Mouse (Mus musculus): ENCODE results near the gene Hsd17b14. TPM values are rescaled to one million over a fixed set of nuclear protein-coding genes. Genes with fewer than 3 reads are reported as not detected.

Hsd17b14 gene
- polyA plus RNA-seq, 1 experiment from 2014 or later: 0.31 TPM

GRCm38 (mm10) chr7:45598960-45599879 lies 44.5 kb downstream of the Hsd17b14 start:
- Histone ChIP-seq H3K4me2 (peak overlapping the region; percentile 38), H3K9ac (ENCODE audit: low read depth, low read length) (no peak overlapping the region), H3K4me1 (ENCODE audit: control insufficient read depth, insufficient read depth, low read length) (peaks cover 14% of the 10 kb centered on the region), H3K4me3 (ENCODE audit: low read depth, low read length) (no peak overlapping the region; the same call in 1 of the 2 replicates), H3K27me3 (ENCODE audit: control insufficient read depth, insufficient read depth, low read length) (no peaks in the 10 kb centered on the region), H3K36me3 (ENCODE audit: control insufficient read depth, insufficient read depth, low read length) (no peaks in the 10 kb centered on the region), H3K9me3 (replicated peaks; ENCODE audit: control insufficient read depth, low read length) (no peaks in the 10 kb centered on the region), H3K27ac (ENCODE audit: low read depth, low read length) (no peak overlapping the region)
- ATAC-seq (replicated peaks; ENCODE audit: insufficient number of reproducible peaks, low FRiP score, low TSS enrichment): 0 out of 2 replicates have a peak, but pooled peaks have one; percentile 39
- 36% methylated on average over 18 of the region's 18 CpGs for WGBS (ENCODE audit: insufficient replicate concordance)

- 74% methylated on average over 9 of the region's 9 CpGs for WGBS (ENCODE audit: insufficient replicate concordance)
- H3K27ac ChIP-seq (ENCODE audit: low read depth, low read length): no peak overlapping the region
- H3K36me3 ChIP-seq (ENCODE audit: control insufficient read depth, insufficient read depth, low read length): no peaks in the 10 kb centered on the region
- H3K9me3 ChIP-seq (replicated peaks; ENCODE audit: control insufficient read depth, low read length): no peaks in the 10 kb centered on the region
- H3K4me1 ChIP-seq (ENCODE audit: control insufficient read depth, insufficient read depth, low read length): no peaks in the 10 kb centered on the region
- no peak overlapping the region for H3K9ac ChIP-seq (ENCODE audit: low read depth, low read length)
- no peak overlapping the region for H3K4me3 ChIP-seq (ENCODE audit: low read depth, low read length)
- ATAC-seq (replicated peaks; ENCODE audit: insufficient number of reproducible peaks, low FRiP score, low TSS enrichment): no peak
- no peak overlapping the region for H3K4me2 ChIP-seq
- H3K27me3 ChIP-seq (ENCODE audit: control insufficient read depth, insufficient read depth, low read length): no peaks in the 10 kb centered on the region
Measured at GRCm38 (mm10) chr7:45605704-45606289, 51.1 kb downstream of the Hsd17b14 start.

- no peaks in the 10 kb centered on the region for H3K9me3 ChIP-seq (replicated peaks; ENCODE audit: control insufficient read depth, low read length)
- no peak overlapping the region for H3K9ac ChIP-seq (ENCODE audit: low read depth, low read length)
- no peak for ATAC-seq (replicated peaks; ENCODE audit: insufficient number of reproducible peaks, low FRiP score, low TSS enrichment)
- H3K4me1 ChIP-seq (ENCODE audit: control insufficient read depth, insufficient read depth, low read length): no peaks in the 10 kb centered on the region
- H3K27ac ChIP-seq (ENCODE audit: low read depth, low read length): no peak overlapping the region
- H3K36me3 ChIP-seq (ENCODE audit: control insufficient read depth, insufficient read depth, low read length): no peaks in the 10 kb centered on the region
- H3K4me3 ChIP-seq (ENCODE audit: low read depth, low read length): no peak overlapping the region
- 50% methylated on average over 1 of the region's 1 CpGs for WGBS (ENCODE audit: insufficient replicate concordance)
- no peak overlapping the region for H3K4me2 ChIP-seq
- no peaks in the 10 kb centered on the region; the same call in 1 of the 2 replicates for H3K27me3 ChIP-seq (ENCODE audit: control insufficient read depth, insufficient read depth, low read length)
Measured at GRCm38 (mm10) chr7:45609511-45609910, 54.8 kb downstream of the Hsd17b14 start.

- WGBS (ENCODE audit: insufficient replicate concordance): 22% methylated on average over 6 of the region's 6 CpGs
- no peaks in the 10 kb centered on the region for H3K36me3 ChIP-seq (ENCODE audit: control insufficient read depth, insufficient read depth, low read length)
- ATAC-seq (replicated peaks; ENCODE audit: insufficient number of reproducible peaks, low FRiP score, low TSS enrichment): no peak
- peaks cover 49% of the 10 kb centered on the region for H3K27me3 ChIP-seq (ENCODE audit: control insufficient read depth, insufficient read depth, low read length)
- H3K4me3 ChIP-seq (ENCODE audit: low read depth, low read length): no peak overlapping the region
- 0 out of 2 replicates have a peak, but pooled peaks cover 3% of the 10 kb centered on the region for H3K4me1 ChIP-seq (ENCODE audit: control insufficient read depth, insufficient read depth, low read length)
- H3K9me3 ChIP-seq (replicated peaks; ENCODE audit: control insufficient read depth, low read length): no peaks in the 10 kb centered on the region
- no peak overlapping the region for H3K4me2 ChIP-seq
- no peak overlapping the region for H3K9ac ChIP-seq (ENCODE audit: low read depth, low read length)
- H3K27ac ChIP-seq (ENCODE audit: low read depth, low read length): no peak overlapping the region
Measured at GRCm38 (mm10) chr7:45616277-45616676, 61.6 kb downstream of the Hsd17b14 start.

GRCm38 (mm10) chr7:45617042-45617695 lies 62.5 kb downstream of the Hsd17b14 start, which contains the start of gene Fut1:
TSS of gene Fut1 (plus strand) at chr7:45617289.
- Histone ChIP-seq H3K27me3 (ENCODE audit: control insufficient read depth, insufficient read depth, low read length) (peaks cover 49% of the 10 kb centered on the region), H3K4me3 (ENCODE audit: low read depth, low read length) (peak within 1 kb of the TSS; percentile 1; the same call in 1 of the 2 replicates), H3K4me2 (peak within 1 kb of the TSS; percentile 9; the same call in 1 of the 2 replicates), H3K27ac (ENCODE audit: low read depth, low read length) (no peak within 1 kb of the TSS), H3K9me3 (replicated peaks; ENCODE audit: control insufficient read depth, low read length) (no peaks in the 10 kb centered on the region), H3K36me3 (ENCODE audit: control insufficient read depth, insufficient read depth, low read length) (no peaks in the 10 kb centered on the region), H3K9ac (ENCODE audit: low read depth, low read length) (no peak within 1 kb of the TSS), H3K4me1 (ENCODE audit: control insufficient read depth, insufficient read depth, low read length) (0 out of 2 replicates have a peak, but pooled peaks cover 3% of the 10 kb centered on the region)
- WGBS (ENCODE audit: insufficient replicate concordance): 7% methylated on average over 31 of the region's 31 CpGs
- ATAC-seq (replicated peaks; ENCODE audit: insufficient number of reproducible peaks, low FRiP score, low TSS enrichment): no peak

Other genes with a start within 250 kb of the Hsd17b14 start
- 7.0 and 9.8 TPM in 2 replicates for gene Trpm4, start 221.1 kb upstream of the Hsd17b14 start, polyA plus RNA-seq (2014; fragmentation: Nextera tagmentation; extraction: Ambion mirVana)
- 24.3 and 30.1 TPM in 2 replicates for gene Hrc, start 219.6 kb upstream of the Hsd17b14 start, polyA plus RNA-seq (2014; fragmentation: Nextera tagmentation; extraction: Ambion mirVana)
- gene Ppfia3, start 187.9 kb upstream of the Hsd17b14 start, polyA plus RNA-seq (2014; fragmentation: Nextera tagmentation; extraction: Ambion mirVana): 2.0 and 3.7 TPM in 2 replicates
- 1.6 and 1.7 TPM in 2 replicates for gene Lin7b, start 184.3 kb upstream of the Hsd17b14 start, polyA plus RNA-seq (2014; fragmentation: Nextera tagmentation; extraction: Ambion mirVana)
- 51.6 and 72.0 TPM in 2 replicates for gene Snrnp70, start 159.2 kb upstream of the Hsd17b14 start, polyA plus RNA-seq (2014; fragmentation: Nextera tagmentation; extraction: Ambion mirVana)
- 0.37 and 0.45 TPM in 2 replicates for gene Kcna7, start 149.2 kb upstream of the Hsd17b14 start, polyA plus RNA-seq (2014; fragmentation: Nextera tagmentation; extraction: Ambion mirVana)
- 3.2 TPM in 2 replicates for gene Ntf5, start 141.2 kb upstream of the Hsd17b14 start, polyA plus RNA-seq (2014; fragmentation: Nextera tagmentation; extraction: Ambion mirVana)
- 0.33 and 0.46 TPM in 2 replicates for gene Lhb, start 134.1 kb upstream of the Hsd17b14 start, polyA plus RNA-seq (2014; fragmentation: Nextera tagmentation; extraction: Ambion mirVana)
- gene Gys1, start 120.0 kb upstream of the Hsd17b14 start, polyA plus RNA-seq (2014; fragmentation: Nextera tagmentation; extraction: Ambion mirVana): 99.1 and 106 TPM in 2 replicates
- 98.2 and 104 TPM in 2 replicates for gene Ruvbl2, start 116.8 kb upstream of the Hsd17b14 start, polyA plus RNA-seq (2014; fragmentation: Nextera tagmentation; extraction: Ambion mirVana)
- gene Ftl1, start 95.0 kb upstream of the Hsd17b14 start, polyA plus RNA-seq (2014; fragmentation: Nextera tagmentation; extraction: Ambion mirVana): 4,030 and 4,320 TPM in 2 replicates
- 91.3 and 146 TPM in 2 replicates for gene Bax, start 88.0 kb upstream of the Hsd17b14 start, polyA plus RNA-seq (2014; fragmentation: Nextera tagmentation; extraction: Ambion mirVana)
- 1.5 and 2.2 TPM in 2 replicates for gene Tulp2, start 73.0 kb upstream of the Hsd17b14 start, polyA plus RNA-seq (2014; fragmentation: Nextera tagmentation; extraction: Ambion mirVana)
- gene Gm45808, start 68.1 kb upstream of the Hsd17b14 start, polyA plus RNA-seq (2014; fragmentation: Nextera tagmentation; extraction: Ambion mirVana): not detected in 2 replicates
- 4.6 and 4.9 TPM in 2 replicates for gene Dhdh, start 66.1 kb upstream of the Hsd17b14 start, polyA plus RNA-seq (2014; fragmentation: Nextera tagmentation; extraction: Ambion mirVana)
- gene Nucb1, start 44.5 kb upstream of the Hsd17b14 start, polyA plus RNA-seq (2014; fragmentation: Nextera tagmentation; extraction: Ambion mirVana): 165 and 186 TPM in 2 replicates
- gene Ppp1r15a, start 28.6 kb upstream of the Hsd17b14 start, polyA plus RNA-seq (2014; fragmentation: Nextera tagmentation; extraction: Ambion mirVana): 28.5 and 28.8 TPM in 2 replicates
- gene Plekha4, start 28.6 kb upstream of the Hsd17b14 start, polyA plus RNA-seq (2014; fragmentation: Nextera tagmentation; extraction: Ambion mirVana): 1.1 TPM in 2 replicates
- 69.1 and 73.2 TPM in 2 replicates for gene Bcat2, start 15.3 kb downstream of the Hsd17b14 start, polyA plus RNA-seq (2014; fragmentation: Nextera tagmentation; extraction: Ambion mirVana)
- not detected in 2 replicates for gene Fgf21, start 60.6 kb downstream of the Hsd17b14 start, polyA plus RNA-seq (2014; fragmentation: Nextera tagmentation; extraction: Ambion mirVana)
- not detected in 2 replicates for gene Fut1, start 62.4 kb downstream of the Hsd17b14 start, polyA plus RNA-seq (2014; fragmentation: Nextera tagmentation; extraction: Ambion mirVana)
- 0.34 and 0.35 TPM in 2 replicates for gene Izumo1, start 66.9 kb downstream of the Hsd17b14 start, polyA plus RNA-seq (2014; fragmentation: Nextera tagmentation; extraction: Ambion mirVana)
- 13.9 and 14.5 TPM in 2 replicates for gene Rasip1, start 72.6 kb downstream of the Hsd17b14 start, polyA plus RNA-seq (2014; fragmentation: Nextera tagmentation; extraction: Ambion mirVana)
- 3.4 and 4.0 TPM in 2 replicates for gene Mamstr, start 85.1 kb downstream of the Hsd17b14 start, polyA plus RNA-seq (2014; fragmentation: Nextera tagmentation; extraction: Ambion mirVana)
- gene Fut2, start 111.5 kb downstream of the Hsd17b14 start, polyA plus RNA-seq (2014; fragmentation: Nextera tagmentation; extraction: Ambion mirVana): 0.56 and 1.0 TPM in 2 replicates
- not detected in 2 replicates for gene Ntn5, start 129.1 kb downstream of the Hsd17b14 start, polyA plus RNA-seq (2014; fragmentation: Nextera tagmentation; extraction: Ambion mirVana)
- gene Sec1, start 139.5 kb downstream of the Hsd17b14 start, polyA plus RNA-seq (2014; fragmentation: Nextera tagmentation; extraction: Ambion mirVana): 0.24 and 0.99 TPM in 2 replicates
- gene Car11, start 144.9 kb downstream of the Hsd17b14 start, polyA plus RNA-seq (2014; fragmentation: Nextera tagmentation; extraction: Ambion mirVana): 3.3 and 5.5 TPM in 2 replicates
- gene Dbp, start 150.2 kb downstream of the Hsd17b14 start, polyA plus RNA-seq (2014; fragmentation: Nextera tagmentation; extraction: Ambion mirVana): 3.3 and 3.5 TPM in 2 replicates
- 764 and 836 TPM in 2 replicates for gene Rpl18, start 160.6 kb downstream of the Hsd17b14 start, polyA plus RNA-seq (2014; fragmentation: Nextera tagmentation; extraction: Ambion mirVana)
- 13.2 and 17.3 TPM in 2 replicates for gene Sphk2, start 163.1 kb downstream of the Hsd17b14 start, polyA plus RNA-seq (2014; fragmentation: Nextera tagmentation; extraction: Ambion mirVana)
- 0.58 and 0.67 TPM in 2 replicates for gene Fam83e, start 166.3 kb downstream of the Hsd17b14 start, polyA plus RNA-seq (2014; fragmentation: Nextera tagmentation; extraction: Ambion mirVana)
- gene Spaca4, start 170.9 kb downstream of the Hsd17b14 start, polyA plus RNA-seq (2014; fragmentation: Nextera tagmentation; extraction: Ambion mirVana): not detected in 2 replicates
- 0.41 and 1.1 TPM in 2 replicates for gene Lmtk3, start 228.8 kb downstream of the Hsd17b14 start, polyA plus RNA-seq (2014; fragmentation: Nextera tagmentation; extraction: Ambion mirVana)
- gene Sult2b1, start 229.8 kb downstream of the Hsd17b14 start, polyA plus RNA-seq (2014; fragmentation: Nextera tagmentation; extraction: Ambion mirVana): 0.27 and 0.33 TPM in 2 replicates

All from heart, embryonic 11.5 days (tissue).